9 mouse cellular contexts compared by ENCODE assay signal in genomic region chr14:26587116-26587515, GRCm38 (mm10). TPM values are rescaled to one million over a fixed set of nuclear protein-coding genes. Genes with fewer than 3 reads are reported as not detected.
DNase-seq lines count a peak whose midpoint lies in the region; ATAC-seq and TF ChIP-seq lines count a peak whose summit lies in the region.
"Had no signal": no experiment of that assay in that cellular context is flagged by ENCODE, and none has a peak within 500 bp of the region (broad histone marks: within the 10 kb centered on the region; RNA-seq: fewer than 3 reads in every experiment).

No protein-coding gene starts in this region.

- no peaks in the 10 kb centered on the region for H3K4me1 ChIP-seq in kidney, postnatal 0 days (replicated peaks; ENCODE audit: insufficient read depth, low read length)
- 0 out of 2 replicates have a peak, but pooled peaks cover 7% of the 10 kb centered on the region for H3K4me1 ChIP-seq in embryonic facial prominence, embryonic 15.5 days
- 0 out of 2 replicates have a peak, but pooled peaks cover 10% of the 10 kb centered on the region for H3K4me1 ChIP-seq in stomach, embryonic 15.5 days
- 0 out of 2 replicates have a peak, but pooled peaks cover 1% of the 10 kb centered on the region for H3K4me1 ChIP-seq in forebrain, embryonic 13.5 days

- no peak for ATAC-seq in kidney, postnatal 0 days (replicated peaks; ENCODE audit: low FRiP score, low read depth)
- no peak for ATAC-seq in embryonic facial prominence, embryonic 15.5 days (ENCODE audit: insufficient number of reproducible peaks, low FRiP score, low TSS enrichment, low read depth)
- no peak for ATAC-seq in stomach, embryonic 15.5 days (ENCODE audit: insufficient read depth, low FRiP score, low read depth)
- ATAC-seq in forebrain, embryonic 13.5 days: no peak
- ATAC-seq: forebrain, embryonic 15.5 days had no signal

- H3K4me2 ChIP-seq in kidney, postnatal 0 days (ENCODE audit: low read length): no peak overlapping the region
- no peak overlapping the region for H3K4me2 ChIP-seq in embryonic facial prominence, embryonic 15.5 days (replicated peaks)
- H3K4me2 ChIP-seq in stomach, embryonic 15.5 days: no peak overlapping the region
- no peak overlapping the region for H3K4me2 ChIP-seq in forebrain, embryonic 13.5 days
- H3K4me2 ChIP-seq: forebrain, embryonic 15.5 days had no signal

- H3K9ac ChIP-seq in kidney, postnatal 0 days (ENCODE audit: low read depth, low read length): no peak overlapping the region
- H3K9ac ChIP-seq in embryonic facial prominence, embryonic 15.5 days: no peak overlapping the region
- no peak overlapping the region for H3K9ac ChIP-seq in stomach, embryonic 15.5 days
- no peak overlapping the region for H3K9ac ChIP-seq in forebrain, embryonic 13.5 days
- H3K9ac ChIP-seq: forebrain, embryonic 15.5 days had no signal

- no peaks in the 10 kb centered on the region for H3K27me3 ChIP-seq in kidney, postnatal 0 days (ENCODE audit: insufficient read depth, low read length)
- no peaks in the 10 kb centered on the region for H3K27me3 ChIP-seq in embryonic facial prominence, embryonic 15.5 days
- no peaks in the 10 kb centered on the region for H3K27me3 ChIP-seq in stomach, embryonic 15.5 days (replicated peaks)
- H3K27me3 ChIP-seq in forebrain, embryonic 13.5 days: no peaks in the 10 kb centered on the region
- H3K27me3 ChIP-seq: forebrain, embryonic 15.5 days had no signal

- peak; percentile 17 for DNase-seq in kidney, postnatal 0 days (ENCODE audit: low spot score)
- DNase-seq in kidney, adult 8-10 months: no peak
- DNase-seq in liver: peak; percentile 7
- no peak for DNase-seq in urinary bladder, postnatal 4 days (ENCODE audit: low spot score in 2 of 2)
- DNase-seq: right cerebral cortex, adult 18-20 months had no signal

- no peak for TF ChIP-seq CTCF in kidney, postnatal 0 days (IDR thresholded peaks at IDR 0.05; ENCODE audit: low read depth)

- H3K4me3 ChIP-seq in kidney, postnatal 0 days (replicated peaks; ENCODE audit: low read depth, low read length): no peak overlapping the region
- H3K4me3 ChIP-seq in embryonic facial prominence, embryonic 15.5 days (replicated peaks): no peak overlapping the region
- H3K4me3 ChIP-seq in stomach, embryonic 15.5 days (replicated peaks): no peak overlapping the region
- no peak overlapping the region for H3K4me3 ChIP-seq in forebrain, embryonic 13.5 days
- H3K4me3 ChIP-seq: forebrain, embryonic 15.5 days had no signal

- no peak overlapping the region for H3K27ac ChIP-seq in kidney, postnatal 0 days
- 0 out of 2 replicates have a peak overlapping the region, but pooled peaks have one; percentile 28 for H3K27ac ChIP-seq in embryonic facial prominence, embryonic 15.5 days (replicated peaks)
- H3K27ac ChIP-seq in stomach, embryonic 15.5 days: peak overlapping the region; percentile 76
- no peak overlapping the region for H3K27ac ChIP-seq in forebrain, embryonic 13.5 days
- H3K27ac ChIP-seq: forebrain, embryonic 15.5 days had no signal

- H3K9me3 ChIP-seq in kidney, postnatal 0 days (replicated peaks; ENCODE audit: low read length): no peaks in the 10 kb centered on the region
- H3K9me3 ChIP-seq in embryonic facial prominence, embryonic 15.5 days (replicated peaks): no peaks in the 10 kb centered on the region
- no peaks in the 10 kb centered on the region for H3K9me3 ChIP-seq in stomach, embryonic 15.5 days
- no peaks in the 10 kb centered on the region for H3K9me3 ChIP-seq in forebrain, embryonic 13.5 days (replicated peaks)
- H3K9me3 ChIP-seq: forebrain, embryonic 15.5 days had no signal

- H3K36me3 ChIP-seq in kidney, postnatal 0 days (ENCODE audit: insufficient read depth, low read length): peaks cover under 1% of the 10 kb centered on the region; the same call in 1 of the 2 replicates
- peaks cover under 1% of the 10 kb centered on the region; the same call in 1 of the 2 replicates for H3K36me3 ChIP-seq in embryonic facial prominence, embryonic 15.5 days
- H3K36me3 ChIP-seq in stomach, embryonic 15.5 days: no peaks in the 10 kb centered on the region
- peaks cover 20% of the 10 kb centered on the region for H3K36me3 ChIP-seq in forebrain, embryonic 13.5 days (ENCODE audit: poor library complexity, severe bottlenecking)
- H3K36me3 ChIP-seq: forebrain, embryonic 15.5 days had no signal

RNA-seq across cellular contexts. Expression of gene Dennd6a, which starts 13.5 kb away (rescaled TPM):
- polyA plus RNA-seq in kidney, postnatal 0 days (2015; fragmentation: Nextera tagmentation; extraction: Ambion mirVana): 29.2 and 33.6 TPM in 2 replicates
- 27.8 and 28.3 TPM in 2 replicates for polyA plus RNA-seq in embryonic facial prominence, embryonic 15.5 days (2015; fragmentation: Nextera tagmentation; extraction: Ambion mirVana)
- 34.4 and 36.0 TPM in 2 replicates for polyA plus RNA-seq in stomach, embryonic 15.5 days (2015; fragmentation: Nextera tagmentation; extraction: Ambion mirVana)
- polyA plus RNA-seq in forebrain, embryonic 13.5 days (2015; fragmentation: Nextera tagmentation; extraction: Ambion mirVana): 26.9 and 27.0 TPM in 2 replicates

RNA-seq across cellular contexts. Expression of gene Arf4, which starts 50.8 kb away (rescaled TPM):
- 519 and 548 TPM in 2 replicates for polyA plus RNA-seq in kidney, postnatal 0 days (2015; fragmentation: Nextera tagmentation; extraction: Ambion mirVana)
- polyA plus RNA-seq in embryonic facial prominence, embryonic 15.5 days (2015; fragmentation: Nextera tagmentation; extraction: Ambion mirVana): 641 and 642 TPM in 2 replicates
- polyA plus RNA-seq in stomach, embryonic 15.5 days (2015; fragmentation: Nextera tagmentation; extraction: Ambion mirVana): 614 and 698 TPM in 2 replicates
- polyA plus RNA-seq in forebrain, embryonic 13.5 days (2015; fragmentation: Nextera tagmentation; extraction: Ambion mirVana): 634 and 654 TPM in 2 replicates

RNA-seq across cellular contexts. Expression of gene Slmap, which starts 52.4 kb away (rescaled TPM):
- polyA plus RNA-seq in kidney, postnatal 0 days (2015; fragmentation: Nextera tagmentation; extraction: Ambion mirVana): 22.9 and 24.3 TPM in 2 replicates
- polyA plus RNA-seq in embryonic facial prominence, embryonic 15.5 days (2015; fragmentation: Nextera tagmentation; extraction: Ambion mirVana): 19.5 and 21.5 TPM in 2 replicates
- polyA plus RNA-seq in stomach, embryonic 15.5 days (2015; fragmentation: Nextera tagmentation; extraction: Ambion mirVana): 48.3 and 49.9 TPM in 2 replicates
- 12.1 and 12.7 TPM in 2 replicates for polyA plus RNA-seq in forebrain, embryonic 13.5 days (2015; fragmentation: Nextera tagmentation; extraction: Ambion mirVana)

Comparison
In these comparisons a context has a peak if more than half of its experiments do, and no peak if none do; other contexts are left out.
1. DNase-seq: peak in kidney, postnatal 0 days (single experiment) and liver (single experiment); none in kidney, adult 8-10 months (0 of 2) and urinary bladder, postnatal 4 days (0 of 2).
2. H3K27ac ChIP-seq: peak in embryonic facial prominence, embryonic 15.5 days (single experiment) and stomach, embryonic 15.5 days (single experiment); none in kidney, postnatal 0 days (single experiment) and forebrain, embryonic 13.5 days (single experiment).